Mouse (Mus musculus): Measurements from ENCODE around the gene Trim9.

DNA sequence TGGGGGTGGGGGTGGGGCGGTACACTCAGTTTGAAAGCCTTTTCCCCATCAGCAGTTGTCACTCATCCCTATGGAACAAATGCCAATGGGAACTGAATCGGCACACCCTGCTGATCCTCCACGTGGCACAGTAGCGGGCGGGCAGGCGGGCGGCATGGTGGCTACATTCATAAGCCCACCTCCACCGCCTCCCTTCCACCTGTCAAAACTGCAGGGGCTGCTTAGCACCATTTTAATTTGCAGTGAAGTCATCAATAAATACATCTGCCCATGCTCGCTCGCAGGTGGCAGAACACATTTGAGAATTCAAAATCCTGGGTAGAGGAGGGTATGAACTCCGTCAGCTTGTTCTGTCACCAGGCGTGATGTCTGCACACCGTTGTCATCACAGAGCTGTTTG is 12.0 kb upstream of the Trim9 start:
- TF ChIP-seq CTCF (IDR thresholded peaks at IDR 0.05; ENCODE audit: low read depth) = no peak
- TF ChIP-seq EP300 (optimal IDR thresholded peaks at IDR 0.05) = no peak

All from stomach, postnatal 0 days (tissue).